Mouse (Mus musculus): ENCODE results near the gene Majin. TPM values are rescaled to one million over a fixed set of nuclear protein-coding genes. Genes with fewer than 3 reads are reported as not detected.

Gene Majin
- 0.08 TPM in 2 replicates for polyA plus RNA-seq (2012; rRNA removed)

GRCm38 (mm10) chr19:6184131-6184530, at the start of gene Majin:
Majin (plus strand) TSS chr19:6184388.
- no peak for DNase-seq
- no peak within 1 kb of the TSS for H3K27ac ChIP-seq (ENCODE audit: insufficient read depth, low read length)
- WGBS, result 89% methylated on average over 23 of the region's 23 CpGs
- H3K4me1 ChIP-seq (ENCODE audit: control insufficient read depth, insufficient read depth, low read length), result peaks cover 10% of the 10 kb centered on the region; the same call in 1 of the 2 replicates
- H3K27me3 ChIP-seq (ENCODE audit: control insufficient read depth, insufficient read depth, low read length), result no peaks in the 10 kb centered on the region
- no peak within 1 kb of the TSS for H3K4me3 ChIP-seq (replicated peaks; ENCODE audit: insufficient read depth, low read depth, low read length)
- TF ChIP-seq CTCF (IDR thresholded peaks at IDR 0.05; ENCODE audit: borderline replicate concordance, insufficient read depth, low read depth, low read length), result no peak
- no peak for TF ChIP-seq POLR2A (IDR thresholded peaks at IDR 0.05; ENCODE audit: borderline replicate concordance, insufficient read depth, low read length)

GRCm38 (mm10) chr19:6136397-6136796, 47.8 kb upstream of the Majin start:
- 89% methylated on average over 3 of the region's 3 CpGs for WGBS
- no peak for DNase-seq
- H3K27ac ChIP-seq (ENCODE audit: insufficient read depth, low read length), result no peak overlapping the region

GRCm38 (mm10) chr19:6139701-6140100, 44.5 kb upstream of the Majin start:
- TF ChIP-seq CTCF (IDR thresholded peaks at IDR 0.05; ENCODE audit: borderline replicate concordance, insufficient read depth, low read depth, low read length) (no peak), POLR2A (IDR thresholded peaks at IDR 0.05; ENCODE audit: borderline replicate concordance, insufficient read depth, low read length) (no peak)
- peak; percentile 61 for DNase-seq
- WGBS, result 11% methylated on average over 6 of the region's 6 CpGs
- H3K4me1 ChIP-seq (ENCODE audit: control insufficient read depth, insufficient read depth, low read length), result peaks cover 8% of the 10 kb centered on the region
- peak overlapping the region; percentile 33 for H3K4me3 ChIP-seq (replicated peaks; ENCODE audit: insufficient read depth, low read depth, low read length)
- H3K27ac ChIP-seq (ENCODE audit: insufficient read depth, low read length), result peak overlapping the region; percentile 87; the same call in 1 of the 2 replicates
- H3K27me3 ChIP-seq (ENCODE audit: control insufficient read depth, insufficient read depth, low read length), result no peaks in the 10 kb centered on the region

More at GRCm38 (mm10) chr19:6136397-6136796, 47.8 kb upstream of the Majin start:
- H3K4me1 ChIP-seq (ENCODE audit: control insufficient read depth, insufficient read depth, low read length), result peaks cover 8% of the 10 kb centered on the region
- H3K4me3 ChIP-seq (replicated peaks; ENCODE audit: insufficient read depth, low read depth, low read length), result no peak overlapping the region
- no peaks in the 10 kb centered on the region for H3K27me3 ChIP-seq (ENCODE audit: control insufficient read depth, insufficient read depth, low read length)
- TF ChIP-seq POLR2A (IDR thresholded peaks at IDR 0.05; ENCODE audit: borderline replicate concordance, insufficient read depth, low read length) (no peak), CTCF (IDR thresholded peaks at IDR 0.05; ENCODE audit: borderline replicate concordance, insufficient read depth, low read depth, low read length) (no peak)

- Histone ChIP-seq H3K4me3 (replicated peaks; ENCODE audit: insufficient read depth, low read depth, low read length) (peak overlapping the region; percentile 89), H3K27me3 (ENCODE audit: control insufficient read depth, insufficient read depth, low read length) (no peaks in the 10 kb centered on the region), H3K27ac (ENCODE audit: insufficient read depth, low read length) (peak overlapping the region; percentile 87), H3K4me1 (ENCODE audit: control insufficient read depth, insufficient read depth, low read length) (peaks cover 8% of the 10 kb centered on the region)
- TF ChIP-seq CTCF (IDR thresholded peaks at IDR 0.05; ENCODE audit: borderline replicate concordance, insufficient read depth, low read depth, low read length) (no peak), POLR2A (IDR thresholded peaks at IDR 0.05; ENCODE audit: borderline replicate concordance, insufficient read depth, low read length) (no peak)
- WGBS, result 2% methylated on average over 16 of the region's 16 CpGs
- DNase-seq, result no peak
Measured at GRCm38 (mm10) chr19:6140374-6140677, 43.9 kb upstream of the Majin start.

- peak; percentile 63 for TF ChIP-seq CTCF (IDR thresholded peaks at IDR 0.05; ENCODE audit: borderline replicate concordance, insufficient read depth, low read depth, low read length)
- peak; percentile 78 for TF ChIP-seq POLR2A (IDR thresholded peaks at IDR 0.05; ENCODE audit: borderline replicate concordance, insufficient read depth, low read length)
- peak; percentile 93 to 96 for DNase-seq
- Histone ChIP-seq H3K4me1 (ENCODE audit: control insufficient read depth, insufficient read depth, low read length) (peaks cover 8% of the 10 kb centered on the region), H3K27me3 (ENCODE audit: control insufficient read depth, insufficient read depth, low read length) (no peaks in the 10 kb centered on the region), H3K4me3 (replicated peaks; ENCODE audit: insufficient read depth, low read depth, low read length) (peak within 1 kb of the TSS; percentile 89), H3K27ac (ENCODE audit: insufficient read depth, low read length) (peak within 1 kb of the TSS; percentile 94)
- WGBS, result under 1% methylated on average over 67 of the region's 68 CpGs
Measured at GRCm38 (mm10) chr19:6140678-6141393, 43.4 kb upstream of the Majin start, which contains the start of gene Batf2. Batf2 (plus strand) TSS chr19:6140983.

- H3K4me1 ChIP-seq (ENCODE audit: control insufficient read depth, insufficient read depth, low read length), result peaks cover 8% of the 10 kb centered on the region
- no peaks in the 10 kb centered on the region for H3K27me3 ChIP-seq (ENCODE audit: control insufficient read depth, insufficient read depth, low read length)
- peak within 1 kb of the TSS; percentile 89 for H3K4me3 ChIP-seq (replicated peaks; ENCODE audit: insufficient read depth, low read depth, low read length)
- TF ChIP-seq CTCF (IDR thresholded peaks at IDR 0.05; ENCODE audit: borderline replicate concordance, insufficient read depth, low read depth, low read length), result peak; percentile 68
- TF ChIP-seq POLR2A (IDR thresholded peaks at IDR 0.05; ENCODE audit: borderline replicate concordance, insufficient read depth, low read length), result 0 out of 2 replicates have a peak, but pooled peaks have one; percentile 2
- peak within 1 kb of the TSS; percentile 94 for H3K27ac ChIP-seq (ENCODE audit: insufficient read depth, low read length)
- peak; percentile 84 to 88 for DNase-seq
- WGBS, result under 1% methylated on average over 15 of the region's 15 CpGs
Measured at GRCm38 (mm10) chr19:6141394-6141749, 42.8 kb upstream of the Majin start, which contains the start of gene Arl2. Arl2 (minus strand) TSS chr19:6141548.

DNA sequence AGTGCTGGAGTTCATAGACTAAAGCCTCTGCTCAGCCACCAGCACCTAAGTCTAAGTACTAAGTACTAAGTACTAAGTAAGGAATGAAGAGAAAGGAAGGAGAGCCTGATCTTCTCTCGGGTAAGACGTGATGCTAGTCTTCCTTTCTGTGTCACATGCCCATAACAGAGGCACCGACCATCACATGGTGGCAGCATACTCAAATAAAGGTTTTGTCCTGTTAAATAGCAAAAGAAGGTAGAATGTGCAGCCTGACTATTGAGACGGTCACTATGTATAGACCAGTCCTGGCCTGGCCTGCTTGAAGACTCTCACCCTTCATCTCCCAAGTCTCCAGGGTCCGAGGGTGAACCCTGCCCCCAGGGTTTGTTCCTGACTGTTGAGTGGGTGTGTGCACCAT, 39.3 kb upstream of the Majin start:
- Histone ChIP-seq H3K27ac (ENCODE audit: insufficient read depth, low read length) (no peak overlapping the region), H3K27me3 (ENCODE audit: control insufficient read depth, insufficient read depth, low read length) (no peaks in the 10 kb centered on the region), H3K4me1 (ENCODE audit: control insufficient read depth, insufficient read depth, low read length) (peaks cover 1% of the 10 kb centered on the region; the same call in 1 of the 2 replicates), H3K4me3 (replicated peaks; ENCODE audit: insufficient read depth, low read depth, low read length) (no peak overlapping the region)
- TF ChIP-seq POLR2A (IDR thresholded peaks at IDR 0.05; ENCODE audit: borderline replicate concordance, insufficient read depth, low read length) (no peak), CTCF (IDR thresholded peaks at IDR 0.05; ENCODE audit: borderline replicate concordance, insufficient read depth, low read depth, low read length) (peak; percentile 25; the same call in 1 of the 2 replicates)
- no peak for DNase-seq
- 55% methylated on average over 5 of the region's 5 CpGs for whole genome bisulfite sequencing

GRCm38 (mm10) chr19:6155174-6155573, 29.0 kb upstream of the Majin start:
- H3K27me3 ChIP-seq (ENCODE audit: control insufficient read depth, insufficient read depth, low read length), result no peaks in the 10 kb centered on the region
- 56% methylated on average over 9 of the region's 9 CpGs for WGBS
- H3K4me3 ChIP-seq (replicated peaks; ENCODE audit: insufficient read depth, low read depth, low read length), result no peak overlapping the region
- H3K4me1 ChIP-seq (ENCODE audit: control insufficient read depth, insufficient read depth, low read length), result peaks cover 21% of the 10 kb centered on the region
- no peak overlapping the region for H3K27ac ChIP-seq (ENCODE audit: insufficient read depth, low read length)
- TF ChIP-seq CTCF (IDR thresholded peaks at IDR 0.05; ENCODE audit: borderline replicate concordance, insufficient read depth, low read depth, low read length) (no peak), POLR2A (IDR thresholded peaks at IDR 0.05; ENCODE audit: borderline replicate concordance, insufficient read depth, low read length) (no peak)
- no peak for DNase-seq
